ENCODE assay signal across 8 mouse cellular contexts in the genomic region with DNA sequence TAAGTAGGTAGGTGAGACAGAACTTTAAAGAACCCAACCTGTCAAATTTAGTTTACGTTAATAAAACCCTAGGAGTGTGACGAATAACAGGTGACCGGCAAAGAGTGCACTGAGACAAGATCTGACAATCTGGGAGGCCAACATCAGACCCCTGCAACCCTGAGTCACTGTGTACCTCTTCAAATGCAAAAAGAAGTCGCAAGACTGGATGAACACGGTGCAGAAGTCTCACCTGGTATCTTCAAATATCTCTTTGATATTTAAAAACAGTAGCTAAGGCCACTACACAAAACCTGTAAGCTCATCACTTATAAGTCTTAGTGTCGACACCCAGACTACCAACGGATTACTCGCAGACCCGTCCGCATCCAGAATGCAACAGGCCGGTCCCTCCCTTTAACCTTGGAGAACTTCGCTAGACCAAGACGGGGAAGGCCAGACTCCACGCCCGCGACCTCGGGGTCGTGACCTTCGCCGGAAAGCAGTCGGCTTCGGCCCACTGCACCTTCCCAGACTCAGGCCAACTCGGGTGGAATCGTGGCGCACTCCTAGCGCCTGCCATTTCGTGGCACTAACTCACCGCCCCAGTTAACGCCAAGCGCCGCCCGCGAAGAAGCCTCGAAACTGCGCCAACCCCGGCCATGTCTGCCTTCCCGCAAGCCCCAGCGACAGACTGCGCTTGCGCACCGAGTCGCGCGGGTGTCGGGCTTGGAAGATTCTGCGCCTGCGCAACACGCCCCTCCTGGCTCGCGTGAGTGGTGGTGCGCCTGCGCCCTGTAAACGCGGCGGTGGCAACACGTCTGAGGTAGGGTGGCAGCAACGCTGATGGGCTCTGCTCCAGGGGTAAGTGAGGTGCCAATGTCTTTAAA. TPM values are rescaled to one million over a fixed set of nuclear protein-coding genes. Genes with fewer than 3 reads are reported as not detected.
A peak's percentile ranks its signal among the peaks of the same experiment; 100 is the strongest.
DNase-seq lines count a peak whose midpoint lies in the region; ATAC-seq and TF ChIP-seq lines count a peak whose summit lies in the region.

TSS of gene Sdha (minus strand) at position 715 of the 869 bp plus-strand sequence.
TSS of gene Ccdc127 (plus strand) at position 744 of the 869 bp plus-strand sequence.

- intact Hi-C loops in heart, postnatal 36 days (cut with DNase I): loop anchor here (5.0 kb wide), 3 partner anchors 32 to 113 kb away; partner anchors contain the start of genes Pdcd6 and Zfp72

- in situ Hi-C loops in ES-E14 (cut with MboI; ENCODE audit: low sequenced_read_pairs in 2 of 2, unreplicated experiment in 2 of 2): no loop called here

- WGBS in forebrain, embryonic 16.5 days: 1% methylated on average over 57 of the region's 57 CpGs
- WGBS in lung, embryonic 14.5 days: 1% methylated on average over 57 of the region's 57 CpGs
- under 1% methylated on average over 57 of the region's 57 CpGs for WGBS in olfactory bulb, adult 2 months
- WGBS in thymus, adult 2 months: 2% methylated on average over 57 of the region's 57 CpGs

- peak; percentile 78 for TF ChIP-seq POLR2A in olfactory bulb, adult 2 months (IDR thresholded peaks at IDR 0.05; ENCODE audit: insufficient read depth, low read depth, low read length)
- peak; percentile 92 for TF ChIP-seq POLR2A in thymus, adult 2 months (IDR thresholded peaks at IDR 0.05; ENCODE audit: control insufficient read depth, extremely low read depth, insufficient read depth, low read length, poor library complexity)

- no peaks in the 10 kb centered on the region for H3K9me3 ChIP-seq in ES-E14 (ENCODE audit: control insufficient read depth, insufficient read depth, low read depth, low read length)
- H3K9me3 ChIP-seq in forebrain, embryonic 16.5 days (ENCODE audit: control insufficient read depth, low read length): no peaks in the 10 kb centered on the region
- no peaks in the 10 kb centered on the region for H3K9me3 ChIP-seq in lung, embryonic 14.5 days (ENCODE audit: low read depth, low read length)

- peaks cover 2% of the 10 kb centered on the region; the same call in 1 of the 2 replicates for H3K36me3 ChIP-seq in ES-E14 (ENCODE audit: control insufficient read depth, insufficient read depth, low read length, poor library complexity, severe bottlenecking)
- H3K36me3 ChIP-seq in forebrain, embryonic 16.5 days (ENCODE audit: control insufficient read depth, insufficient read depth): no peaks in the 10 kb centered on the region
- H3K36me3 ChIP-seq in lung, embryonic 14.5 days (ENCODE audit: insufficient read depth): peaks cover 17% of the 10 kb centered on the region
- H3K36me3 ChIP-seq in thymus, adult 2 months (ENCODE audit: control insufficient read depth, insufficient read depth, low read length): no peaks in the 10 kb centered on the region

- TF ChIP-seq CTCF in layer of hippocampus, adult 2 months (conservative IDR thresholded peaks at IDR 0.05): peak; percentile 35
- no peak; the same call in 1 of the 2 replicates for TF ChIP-seq CTCF in lung, embryonic 14.5 days (IDR thresholded peaks at IDR 0.05; ENCODE audit: low read depth)
- TF ChIP-seq CTCF in olfactory bulb, adult 2 months (IDR thresholded peaks at IDR 0.05; ENCODE audit: insufficient read depth, low read depth, low read length): no peak
- 0 out of 2 replicates have a peak, but pooled peaks have one; percentile 64 for TF ChIP-seq CTCF in thymus, adult 2 months (IDR thresholded peaks at IDR 0.05; ENCODE audit: borderline replicate concordance, control insufficient read depth, extremely low read depth, insufficient read depth, low read length, poor library complexity)

- H3K4me3 ChIP-seq in ES-E14 (ENCODE audit: insufficient read depth in 1 of 2, low read depth in 1 of 2, low read length in 2 of 2, poor library complexity in 1 of 2, severe bottlenecking in 1 of 2): peak within 1 kb of the TSS; percentile 85 to 94
- peak within 1 kb of the TSS; percentile 97 for H3K4me3 ChIP-seq in forebrain, embryonic 16.5 days (replicated peaks; ENCODE audit: low read length)
- H3K4me3 ChIP-seq in layer of hippocampus, adult 2 months: peak within 1 kb of the TSS; percentile 91
- H3K4me3 ChIP-seq in lung, embryonic 14.5 days (ENCODE audit: low read depth, low read length): peak within 1 kb of the TSS; percentile 80
- H3K4me3 ChIP-seq in olfactory bulb, adult 2 months (ENCODE audit: insufficient read depth, low read depth, low read length): peak within 1 kb of the TSS; percentile 64
- peak within 1 kb of the TSS; percentile 62 for H3K4me3 ChIP-seq in thymus, adult 2 months (ENCODE audit: control insufficient read depth, insufficient read depth, low read length)

- ATAC-seq in forebrain, embryonic 16.5 days: peak; percentile 99
- ATAC-seq in lung, embryonic 14.5 days (ENCODE audit: insufficient read depth): peak; percentile 97

- no peaks in the 10 kb centered on the region for H3K27me3 ChIP-seq in forebrain, embryonic 16.5 days (replicated peaks; ENCODE audit: control insufficient read depth, insufficient read depth, low read length)
- H3K27me3 ChIP-seq in lung, embryonic 14.5 days (ENCODE audit: insufficient read depth, low read length): no peaks in the 10 kb centered on the region
- H3K27me3 ChIP-seq in thymus, adult 2 months (ENCODE audit: control insufficient read depth, insufficient read depth, low read length): no peaks in the 10 kb centered on the region

- peak within 1 kb of the TSS; percentile 98 for H3K9ac ChIP-seq in ES-E14 (ENCODE audit: insufficient read depth, low read depth, low read length, poor library complexity, severe bottlenecking)
- peak within 1 kb of the TSS; percentile 91 for H3K9ac ChIP-seq in forebrain, embryonic 16.5 days (replicated peaks; ENCODE audit: low read depth, low read length)
- H3K9ac ChIP-seq in lung, embryonic 14.5 days: peak within 1 kb of the TSS; percentile 92

- peak within 1 kb of the TSS; percentile 75 for H3K27ac ChIP-seq in ES-E14 (ENCODE audit: insufficient read depth, low read depth, low read length, poor library complexity, severe bottlenecking)
- H3K27ac ChIP-seq in forebrain, embryonic 16.5 days (ENCODE audit: low read length): peak within 1 kb of the TSS; percentile 73
- H3K27ac ChIP-seq in layer of hippocampus, adult 2 months: peak within 1 kb of the TSS; percentile 99
- H3K27ac ChIP-seq in lung, embryonic 14.5 days (ENCODE audit: low read depth): peak within 1 kb of the TSS; percentile 86
- peak within 1 kb of the TSS; percentile 67 for H3K27ac ChIP-seq in olfactory bulb, adult 2 months (ENCODE audit: insufficient read depth, low read depth, low read length)
- no peak within 1 kb of the TSS for H3K27ac ChIP-seq in thymus, adult 2 months (ENCODE audit: control insufficient read depth, insufficient read depth, low read length)

- no peaks in the 10 kb centered on the region for H3K4me1 ChIP-seq in ES-E14 (ENCODE audit: control insufficient read depth in 2 of 2, insufficient read depth in 2 of 2, low read length in 2 of 2, poor library complexity in 1 of 2)
- peaks cover 16% of the 10 kb centered on the region for H3K4me1 ChIP-seq in forebrain, embryonic 16.5 days (replicated peaks; ENCODE audit: control insufficient read depth, insufficient read depth, low read length)
- H3K4me1 ChIP-seq in lung, embryonic 14.5 days (ENCODE audit: insufficient read depth): peaks cover 11% of the 10 kb centered on the region
- H3K4me1 ChIP-seq in olfactory bulb, adult 2 months (ENCODE audit: control insufficient read depth, insufficient read depth, low read length): no peaks in the 10 kb centered on the region
- no peaks in the 10 kb centered on the region for H3K4me1 ChIP-seq in thymus, adult 2 months (replicated peaks; ENCODE audit: control insufficient read depth, insufficient read depth, low read length)

- H3K4me2 ChIP-seq in forebrain, embryonic 16.5 days (ENCODE audit: low read length): peak within 1 kb of the TSS; percentile 75
- peak within 1 kb of the TSS; percentile 80 for H3K4me2 ChIP-seq in lung, embryonic 14.5 days

- peak; percentile 94 for DNase-seq in ES-E14 (ENCODE audit: low read depth, low spot score)
- peak; percentile 96 for DNase-seq in cerebellum, adult 11-12 months
- DNase-seq in heart, postnatal 36 days: peak; percentile 95 to 97
- DNase-seq in layer of hippocampus, adult 2 months (ENCODE audit: low spot score in 2 of 2): peak; percentile 95 to 98
- DNase-seq in lung, embryonic 14.5 days: peak; percentile 99
- peak; percentile 96 for DNase-seq in thymus, adult 2 months

TF ChIP-seq in ES-E14, 5 proteins besides CTCF, POLR2A, EP300 and RAD21:
- 0 out of 2 replicates have a peak, but pooled peaks have one; percentile 30 for TF ChIP-seq ZC3H11A (IDR thresholded peaks at IDR 0.05; ENCODE audit: borderline replicate concordance, low read depth, low read length)
- TF ChIP-seq HCFC1 (IDR thresholded peaks at IDR 0.05; ENCODE audit: borderline replicate concordance, insufficient read depth, low read length): peak; percentile 49; the same call in 1 of the 2 replicates
- no peak for TF ChIP-seq CHD2 (IDR thresholded peaks at IDR 0.05; ENCODE audit: low read depth, low read length)

RNA-seq across cellular contexts. Expression of gene Sdha, which starts in this region (rescaled TPM):
- total RNA-seq in ES-E14 (2012; rRNA removed): 138 and 156 TPM in 2 replicates
- 235 and 237 TPM in 2 replicates for polyA plus RNA-seq in forebrain, embryonic 16.5 days (2015; fragmentation: Nextera tagmentation; extraction: Ambion mirVana)
- 1,000 to 10,000 TPM; 1,522 to 1,570 TPM for total RNA-seq in heart, postnatal 36 days (2021)
- 100 to 1,000 TPM; 306 to 317 TPM for total RNA-seq in layer of hippocampus, adult 2 months (2021)
- 232 and 242 TPM in 2 replicates for polyA plus RNA-seq in lung, embryonic 14.5 days (2014; fragmentation: Nextera tagmentation; extraction: Ambion mirVana)
- polyA plus RNA-seq in olfactory bulb, adult 2 months (2012; ENCODE audit: insufficient read depth, insufficient read length, low replicate concordance, missing spikeins): 516 TPM in 1 of 2 replicates, not detected in the other
- 115 and 127 TPM in 2 replicates for polyA plus RNA-seq in thymus, adult 2 months (2012; rRNA removed)

RNA-seq across cellular contexts. Expression of gene Ccdc127, which starts in this region (rescaled TPM):
- 61.3 and 65.9 TPM in 2 replicates for total RNA-seq in ES-E14 (2012; rRNA removed)
- 47.2 and 51.4 TPM in 2 replicates for polyA plus RNA-seq in forebrain, embryonic 16.5 days (2015; fragmentation: Nextera tagmentation; extraction: Ambion mirVana)
- total RNA-seq in heart, postnatal 36 days (2021): 10 to 100 TPM; 46.4 to 50.7 TPM
- total RNA-seq in layer of hippocampus, adult 2 months (2021): 10 to 100 TPM; 87.5 to 90.4 TPM
- 51.8 and 61.1 TPM in 2 replicates for polyA plus RNA-seq in lung, embryonic 14.5 days (2014; fragmentation: Nextera tagmentation; extraction: Ambion mirVana)
- polyA plus RNA-seq in olfactory bulb, adult 2 months (2012; ENCODE audit: insufficient read depth, insufficient read length, low replicate concordance, missing spikeins): not detected in 2 replicates
- 3.6 and 4.0 TPM in 2 replicates for polyA plus RNA-seq in thymus, adult 2 months (2012; rRNA removed)

Comparison
In these comparisons a context has a peak if more than half of its experiments do, and no peak if none do; other contexts are left out.
1. CTCF ChIP-seq: peak in layer of hippocampus, adult 2 months (single experiment) and thymus, adult 2 months (single experiment); none in lung, embryonic 14.5 days (single experiment) and olfactory bulb, adult 2 months (single experiment).
2. Peak in every context shown above with its lines, with median percentiles within 50 percentile points of each other: DNase-seq, H3K4me3 ChIP-seq and H3K9ac ChIP-seq.